Mouse (Mus musculus) lung, embryonic 14.5 days (tissue): Measurements from ENCODE around the gene Smim14. TPM values are rescaled to one million over a fixed set of nuclear protein-coding genes. Genes with fewer than 3 reads are reported as not detected.

Experiments used
- ATAC-seq: fragments of 200-750 bp; cut with Nextera tagmentation; 2 replicates; pipeline ENCODE4 v1.8.0; 2017; ENCODE audit warnings: mild to moderate bottlenecking, moderate TSS enrichment, moderate library complexity; ENCODE audit not compliant: insufficient read depth
- DNase-seq: peaks from one replicate; pipeline ENCODE4 v3.0.0-alpha.2; 2015
- H3K27ac ChIP-seq: fragments of 300-500 bp; sonication (generic); 2 replicates; pipeline ENCODE4 v1.5.1; 2014; ENCODE audit warnings: low read depth, mild to moderate bottlenecking, moderate library complexity
- H3K27me3 ChIP-seq: fragments of 300-500 bp; sonication (generic); 2 replicates; pipeline ENCODE4 v1.6.1; 2014; ENCODE audit warnings: low read length, control low read depth; ENCODE audit not compliant: insufficient read depth
- H3K36me3 ChIP-seq: fragments of 300-500 bp; sonication (generic); 2 replicates; pipeline ENCODE4 v1.6.1; 2014; ENCODE audit warnings: control low read depth; ENCODE audit not compliant: insufficient read depth
- H3K4me1 ChIP-seq: fragments of 300-500 bp; sonication (generic); 2 replicates; pipeline ENCODE4 v1.6.1; 2014; ENCODE audit warnings: antibody characterized with exemption, control low read depth; ENCODE audit not compliant: insufficient read depth
- H3K4me2 ChIP-seq: fragments of 300-500 bp; sonication (generic); 2 replicates; pipeline ENCODE4 v1.6.1; 2014; ENCODE audit warnings: mild to moderate bottlenecking
- H3K4me3 ChIP-seq: fragments of 300-500 bp; sonication (generic); 2 replicates; pipeline ENCODE4 v1.5.1; 2014; ENCODE audit warnings: low read depth, low read length
- H3K9ac ChIP-seq: fragments of 300-500 bp; sonication (generic); 2 replicates; pipeline ENCODE4 v1.6.1; 2014
- H3K9me3 ChIP-seq: fragments of 300-500 bp; sonication (generic); 2 replicates; pipeline ENCODE4 v1.6.1; 2016; ENCODE audit warnings: low read depth, low read length, control low read depth
- CTCF ChIP-seq: IDR thresholded peaks from 2 replicates; pipeline ENCODE4 v1.5.1; 2016; ENCODE audit warnings: antibody characterized with exemption, low read depth
- WGBS: fragments of 180-500 bp; shearing (Covaris S2); extraction: QIAGEN DNeasy Blood & Tissue Kit; methylation state at CpG from one replicate; pipeline ENCODE4 v1.1.7; 2014; 5-methylcytosine and 5-hydroxymethylcytosine counted together
- polyA plus RNA-seq: library from polyadenylated mRNA; unstranded; fragments of >200 nt; fragmentation: Nextera tagmentation; extraction: Ambion mirVana; gene quantifications from 2 replicates; pipeline ENCODE4 v1.2.1, GENCODE M21; 2014

The Smim14 gene
- polyA plus RNA-seq, 1 experiment from 2014 or later = 83.0 TPM

DNA sequence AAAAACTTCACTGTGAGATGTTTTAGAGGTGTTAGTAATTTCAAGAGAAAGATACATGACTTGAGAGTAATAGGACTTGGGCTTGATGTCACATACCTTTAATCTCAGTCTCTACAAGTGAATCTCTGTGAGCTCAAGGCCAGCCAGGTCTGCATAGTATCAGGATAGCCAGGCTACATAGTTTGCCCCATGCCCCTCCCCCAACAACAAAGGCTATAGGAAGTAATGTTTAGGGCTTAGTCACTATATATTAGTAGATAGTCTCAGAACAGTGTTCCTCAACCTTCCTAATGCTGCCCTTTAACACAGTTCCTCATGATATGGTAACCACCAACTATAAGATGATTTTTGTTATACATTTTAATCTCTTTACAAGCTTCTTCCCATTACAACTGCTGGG, 20.1 kb upstream of the Smim14 start:
- no peaks in the 10 kb centered on the region for H3K9me3 ChIP-seq
- no peak for DNase-seq
- H3K9ac ChIP-seq = no peak overlapping the region
- no peak overlapping the region for H3K27ac ChIP-seq
- no peak for TF ChIP-seq CTCF
- no peaks in the 10 kb centered on the region for H3K4me1 ChIP-seq
- no peak overlapping the region for H3K4me3 ChIP-seq
- no peaks in the 10 kb centered on the region for H3K27me3 ChIP-seq
- no peak overlapping the region for H3K4me2 ChIP-seq
- H3K36me3 ChIP-seq = no peaks in the 10 kb centered on the region
- no peak for ATAC-seq

DNA sequence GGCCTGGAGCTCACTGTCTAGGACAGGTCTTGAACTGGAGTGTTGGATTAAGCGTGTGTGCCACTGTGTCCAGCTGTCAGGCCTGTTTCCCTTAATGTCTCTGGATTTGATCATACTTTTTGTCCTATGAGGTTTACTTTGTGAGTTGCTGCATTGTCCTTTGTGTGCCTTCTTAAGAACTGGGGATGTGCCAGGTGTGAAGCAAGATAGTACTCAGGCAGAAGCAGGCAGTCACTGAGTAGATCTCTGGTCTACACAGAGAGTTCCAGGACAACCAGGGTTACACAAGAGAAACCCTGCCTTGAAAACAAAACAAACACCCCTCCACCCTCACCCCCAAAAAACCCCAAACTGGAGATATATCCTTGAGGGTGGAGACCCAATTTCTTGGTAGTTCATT, 12.7 kb upstream of the Smim14 start:
- no peak for ATAC-seq
- no peak for DNase-seq

DNA sequence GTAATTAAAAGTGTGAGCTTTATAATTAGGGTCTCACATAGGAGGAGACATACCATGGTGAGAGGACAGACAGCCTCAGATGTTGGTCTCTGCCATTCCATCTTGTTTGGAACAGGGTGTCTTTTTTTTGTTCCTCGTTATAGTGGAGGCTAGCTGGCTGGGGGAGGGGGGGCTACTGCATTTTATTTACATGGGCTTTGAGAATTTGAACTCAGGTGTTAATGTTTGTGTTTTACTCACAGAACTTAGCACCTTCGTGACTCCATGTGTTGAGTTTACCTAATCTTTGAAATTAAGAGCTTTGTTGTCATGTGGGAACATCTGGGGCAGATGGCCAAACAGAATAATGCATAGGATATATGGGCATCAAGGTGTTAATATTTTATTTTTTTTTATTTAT, 7.6 kb upstream of the Smim14 start:
- 85% methylated on average over 2 of the region's 2 CpGs for WGBS
- H3K27me3 ChIP-seq = no peaks in the 10 kb centered on the region

More for the DNA sequence above, 12.7 kb upstream of the Smim14 start:
- Histone ChIP-seq H3K9ac (no peak overlapping the region), H3K4me1 (no peaks in the 10 kb centered on the region), H3K9me3 (no peaks in the 10 kb centered on the region), H3K4me3 (no peak overlapping the region), H3K36me3 (peaks cover 6% of the 10 kb centered on the region; the same call in 1 of the 2 replicates), H3K27ac (no peak overlapping the region), H3K4me2 (no peak overlapping the region), H3K27me3 (no peaks in the 10 kb centered on the region)
- WGBS = 91% methylated on average over 1 of the region's 1 CpGs
- no peak for TF ChIP-seq CTCF

DNA sequence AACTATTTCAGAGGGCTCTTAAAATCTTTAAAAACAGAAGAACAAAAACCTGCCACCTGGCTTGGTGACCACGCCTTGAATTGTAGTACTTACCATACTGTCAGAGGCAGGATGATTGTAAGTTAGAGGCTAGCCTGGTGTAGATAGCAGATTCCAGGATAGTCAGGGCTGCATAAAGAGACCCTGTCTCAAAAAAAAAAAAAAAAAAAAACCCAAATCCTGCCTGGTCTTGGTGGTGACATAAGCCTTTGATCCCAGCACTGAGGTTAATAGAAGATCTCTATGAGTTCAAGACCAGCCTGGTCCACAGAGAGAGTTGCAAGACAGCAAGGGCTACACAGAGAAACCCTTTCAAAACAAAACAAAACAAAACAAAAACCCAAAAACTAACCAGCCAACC, 6.5 kb upstream of the Smim14 start:
- H3K9ac ChIP-seq = no peak overlapping the region
- no peak for TF ChIP-seq CTCF
- ATAC-seq (no peak), DNase-seq (no peak)
- WGBS = 81% methylated on average over 1 of the region's 1 CpGs
- H3K27me3 ChIP-seq = no peaks in the 10 kb centered on the region
- H3K4me2 ChIP-seq = no peak overlapping the region
- 0 out of 2 replicates have a peak, but pooled peaks cover 6% of the 10 kb centered on the region for H3K4me1 ChIP-seq
- H3K27ac ChIP-seq = no peak overlapping the region
- H3K4me3 ChIP-seq = no peak overlapping the region
- H3K9me3 ChIP-seq = no peaks in the 10 kb centered on the region
- H3K36me3 ChIP-seq = peaks cover 1% of the 10 kb centered on the region; the same call in 1 of the 2 replicates

More for the DNA sequence above, 7.6 kb upstream of the Smim14 start:
- no peak overlapping the region for H3K27ac ChIP-seq
- ATAC-seq (no peak), DNase-seq (no peak)
- no peaks in the 10 kb centered on the region for H3K4me1 ChIP-seq
- no peak overlapping the region for H3K4me2 ChIP-seq
- H3K4me3 ChIP-seq = no peak overlapping the region
- H3K36me3 ChIP-seq = peaks cover 6% of the 10 kb centered on the region; the same call in 1 of the 2 replicates
- H3K9ac ChIP-seq = no peak overlapping the region
- no peaks in the 10 kb centered on the region for H3K9me3 ChIP-seq
- no peak for TF ChIP-seq CTCF

DNA sequence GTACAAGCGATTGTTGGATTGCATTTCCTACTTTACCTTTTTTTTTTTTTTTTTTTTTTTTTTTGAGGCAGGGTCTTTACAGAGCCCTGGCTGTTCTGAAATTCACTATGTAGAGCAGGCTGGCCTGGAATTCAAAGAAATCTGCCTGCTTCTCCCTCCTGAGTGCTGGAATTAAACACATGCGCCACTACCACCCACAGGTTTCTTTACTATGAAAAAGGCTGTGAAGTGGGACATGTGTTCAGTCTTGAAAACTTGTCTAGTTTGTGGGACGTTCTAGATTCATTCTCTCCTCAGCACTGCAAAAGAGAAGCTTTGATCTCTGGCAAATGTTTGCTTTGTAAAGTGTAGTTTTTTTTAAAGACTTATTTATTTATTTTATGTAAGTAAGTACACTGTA, 4.9 kb upstream of the Smim14 start:
- Histone ChIP-seq H3K27me3 (no peaks in the 10 kb centered on the region), H3K9ac (no peak overlapping the region), H3K4me3 (no peak overlapping the region), H3K27ac (no peak overlapping the region), H3K4me2 (no peak overlapping the region), H3K4me1 (0 out of 2 replicates have a peak, but pooled peaks cover 6% of the 10 kb centered on the region), H3K36me3 (no peaks in the 10 kb centered on the region; the same call in 1 of the 2 replicates), H3K9me3 (no peaks in the 10 kb centered on the region)
- no peak for TF ChIP-seq CTCF
- WGBS = 72% methylated on average over 3 of the region's 3 CpGs
- DNase-seq (no peak), ATAC-seq (no peak)

DNA sequence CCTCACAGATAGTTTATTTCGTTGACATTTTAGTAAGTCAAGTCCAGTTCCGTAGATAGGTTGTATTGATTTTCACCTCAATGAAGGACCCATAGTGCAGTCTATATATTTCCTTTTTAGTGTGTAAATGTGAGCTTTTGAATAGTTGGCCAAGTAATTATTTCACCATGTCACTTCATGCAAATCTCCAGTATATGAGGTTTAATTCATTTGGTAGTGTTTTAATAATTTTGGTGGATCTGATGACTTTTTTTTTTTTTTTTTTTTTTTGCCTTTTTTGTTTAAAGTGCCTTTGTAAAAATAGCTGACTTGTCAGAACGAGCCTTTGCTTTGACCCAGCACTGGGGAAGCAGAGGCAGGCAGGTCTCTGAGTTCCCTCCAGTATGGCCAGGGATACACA, 2.8 kb upstream of the Smim14 start:
- 93% methylated on average over 3 of the region's 3 CpGs for WGBS
- Histone ChIP-seq H3K4me1 (0 out of 2 replicates have a peak, but pooled peaks cover 6% of the 10 kb centered on the region), H3K4me3 (no peak overlapping the region), H3K9me3 (no peaks in the 10 kb centered on the region), H3K27ac (no peak overlapping the region), H3K4me2 (peak overlapping the region; percentile 20; the same call in 1 of the 2 replicates), H3K27me3 (no peaks in the 10 kb centered on the region), H3K9ac (no peak overlapping the region), H3K36me3 (no peaks in the 10 kb centered on the region)
- DNase-seq (no peak), ATAC-seq (no peak)
- TF ChIP-seq CTCF = no peak

DNA sequence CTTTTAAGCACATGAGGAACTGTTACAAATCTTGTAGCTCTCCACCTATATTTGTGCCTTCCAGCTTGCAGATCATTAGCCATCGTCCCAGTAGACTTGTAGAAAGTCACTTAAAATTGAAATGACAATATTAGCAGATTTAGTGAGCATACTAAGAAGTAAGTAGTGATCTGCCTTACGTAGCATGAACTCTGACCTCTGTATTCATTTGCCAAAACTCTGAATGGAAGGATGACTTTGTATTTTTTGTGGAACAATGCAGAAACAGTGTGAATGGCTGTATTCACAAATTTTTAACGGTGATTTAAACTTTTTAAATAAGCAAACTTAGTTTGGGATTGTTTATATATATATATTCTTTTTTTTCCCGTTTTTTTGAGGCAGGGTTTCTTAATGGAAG, 1.8 kb upstream of the Smim14 start:
- H3K4me3 ChIP-seq = peak overlapping the region; percentile 29; the same call in 1 of the 2 replicates
- H3K9me3 ChIP-seq = no peaks in the 10 kb centered on the region
- peak overlapping the region; percentile 67 for H3K4me2 ChIP-seq
- H3K9ac ChIP-seq = no peak overlapping the region
- H3K27me3 ChIP-seq = no peaks in the 10 kb centered on the region
- DNase-seq (peak; percentile 28), ATAC-seq (no peak)
- H3K4me1 ChIP-seq = 0 out of 2 replicates have a peak, but pooled peaks cover 6% of the 10 kb centered on the region
- H3K36me3 ChIP-seq = no peaks in the 10 kb centered on the region
- no peak for TF ChIP-seq CTCF
- 27% methylated on average over 4 of the region's 4 CpGs for WGBS
- H3K27ac ChIP-seq = no peak overlapping the region
